Mouse (Mus musculus): ENCODE results near the gene Pkn1.
A peak's percentile ranks its signal among the peaks of the same experiment; 100 is the strongest.

GRCm38 (mm10) chr8:83716563-83716962 is 17.6 kb upstream of the Pkn1 start:
- TF ChIP-seq ELF1 (IDR thresholded peaks at IDR 0.05; ENCODE audit: low read depth, low read length) (0 out of 2 replicates have a peak, but pooled peaks have one; percentile 15), POLR2A (IDR thresholded peaks at IDR 0.05; ENCODE audit: control insufficient read depth in 1 of 2, insufficient read depth in 1 of 2, low read depth in 1 of 2, low read length in 2 of 2, poor library complexity in 1 of 2) (no peak; a peak in 1 of 4 replicates), CTCF (IDR thresholded peaks at IDR 0.05 in 2 of 3, conservative IDR thresholded peaks at IDR 0.05 in 1 of 3; ENCODE audit: control insufficient read depth in 1 of 3, insufficient read depth in 1 of 3, low read depth in 2 of 3, low read length in 3 of 3, poor library complexity in 1 of 3, severe bottlenecking in 1 of 3) (no peak), ZMIZ1 (IDR thresholded peaks at IDR 0.05; ENCODE audit: low read depth, low read length) (peak; percentile 30; the same call in 1 of the 2 replicates), E2F4 (IDR thresholded peaks at IDR 0.05; ENCODE audit: borderline replicate concordance, low read depth, low read length) (no peak), EP300 (IDR thresholded peaks at IDR 0.05; ENCODE audit: low read depth in 1 of 2, low read length in 2 of 2) (peak; percentile 43 to 46)
